Mouse (Mus musculus): ENCODE measurements at regions not wholly inside any gene's neighbourhood (a gene's known extent, or its start where the extent isn't known, plus 50 kb on each side); places are given as distances from the start of the nearest gene placed in this dataset.

DNA sequence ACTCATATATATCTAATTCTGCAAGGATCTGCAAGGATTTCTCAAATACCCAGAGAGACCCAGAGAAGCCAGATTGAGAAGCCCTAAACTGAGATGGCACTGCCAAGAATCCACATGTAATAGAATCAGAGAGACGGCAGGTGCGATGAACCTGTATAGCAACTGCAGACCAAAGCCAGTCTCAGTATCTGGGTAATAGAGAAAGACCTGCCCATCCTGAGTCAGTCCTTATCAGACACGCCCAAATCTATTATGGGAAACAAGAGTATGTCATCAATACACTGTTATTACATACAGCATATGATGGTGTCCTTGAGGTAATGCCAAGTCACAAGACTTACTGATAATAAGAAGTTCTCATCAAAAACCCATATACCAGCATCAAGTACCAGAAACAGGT is 52.8 kb upstream of the Klf3 start:
- TF ChIP-seq CTCF (IDR thresholded peaks at IDR 0.05; ENCODE audit: borderline replicate concordance, control insufficient read depth, extremely low read depth, insufficient read depth, low read length, poor library complexity) (no peak), POLR2A (IDR thresholded peaks at IDR 0.05; ENCODE audit: control insufficient read depth, extremely low read depth, insufficient read depth, low read length, poor library complexity) (no peak)

All from thymus, adult 2 months (tissue).